Mouse (Mus musculus) adrenal gland, postnatal 25 days (tissue): Measurements from ENCODE around the gene Bmi1. TPM values are rescaled to one million over a fixed set of nuclear protein-coding genes. Genes with fewer than 3 reads are reported as not detected.

ENCODE experiments used
- DNase-seq: peaks from one replicate; pipeline ENCODE4 v3.0.0; 2021; ENCODE audit warnings: mixed read lengths
- long read RNA-seq: library from polyadenylated mRNA; stranded (forward); transcript quantifications from one replicate; pipeline ENCODE4 v2.0.0, GENCODE M21; 2021
- total RNA-seq: library from RNA; stranded (reverse); gene quantifications from 2 replicates; pipeline ENCODE4 v1.2.3, GENCODE M21; 2021

Bmi1 gene
- total RNA-seq, result 54.6 and 57.5 TPM in 2 replicates
- long read RNA-seq, transcript Bmi1-201 (10 exons, 3,594 nt), result major isoform, 32 of 38 reads
- long read RNA-seq, partial matches to known transcripts, result 5 of 38 reads
- long read RNA-seq, other reads (novel, unspliced or antisense), result 1 of 38 reads

GRCm38 (mm10) chr2:18676936-18677491, at the start of gene Bmi1:
Bmi1 (plus strand) TSS chr2:18677018.
- peak; percentile 71 for DNase-seq

- DNase-seq, result no peak
Measured at GRCm38 (mm10) chr2:18630547-18630946, 46.3 kb upstream of the Bmi1 start.

- peak; percentile 33 for DNase-seq
Measured at GRCm38 (mm10) chr2:18635052-18635451, 41.8 kb upstream of the Bmi1 start.

- DNase-seq, result no peak
Measured at GRCm38 (mm10) chr2:18648563-18648962, 28.3 kb upstream of the Bmi1 start.

GRCm38 (mm10) chr2:18654821-18655220, 22.0 kb upstream of the Bmi1 start:
- no peak for DNase-seq

GRCm38 (mm10) chr2:18664003-18664402, 12.8 kb upstream of the Bmi1 start:
- DNase-seq, result no peak

- DNase-seq, result no peak
Measured at GRCm38 (mm10) chr2:18671041-18671440, 5.8 kb upstream of the Bmi1 start.

GRCm38 (mm10) chr2:18672133-18672765, 4.6 kb upstream of the Bmi1 start, which contains the start of gene Commd3:
Commd3 (plus strand) TSS chr2:18672384.
- peak; percentile 97 for DNase-seq

- peak; percentile 33 for DNase-seq
Measured at GRCm38 (mm10) chr2:18672766-18673164, 4.1 kb upstream of the Bmi1 start.

- DNase-seq, result no peak
Measured at GRCm38 (mm10) chr2:18673766-18674165, 3.1 kb upstream of the Bmi1 start.

- no peak for DNase-seq
Measured at GRCm38 (mm10) chr2:18674193-18674902, 2.5 kb upstream of the Bmi1 start.

GRCm38 (mm10) chr2:18675681-18676456, 949 bp upstream of the Bmi1 start:
- DNase-seq, result no peak

GRCm38 (mm10) chr2:18676457-18676935, 322 bp upstream of the Bmi1 start:
- DNase-seq, result peak; percentile 83

- peak; percentile 53 for DNase-seq
Measured at GRCm38 (mm10) chr2:18677631-18678471, 1.0 kb downstream of the Bmi1 start.

- DNase-seq, result no peak
Measured at GRCm38 (mm10) chr2:18679701-18680100, 2.9 kb downstream of the Bmi1 start.

- DNase-seq, result no peak
Measured at GRCm38 (mm10) chr2:18680501-18680900, 3.7 kb downstream of the Bmi1 start.

GRCm38 (mm10) chr2:18680961-18681360, 4.1 kb downstream of the Bmi1 start:
- peak; percentile 59 for DNase-seq

GRCm38 (mm10) chr2:18684062-18684461, 7.2 kb downstream of the Bmi1 start:
- no peak for DNase-seq

GRCm38 (mm10) chr2:18686386-18686785, 9.6 kb downstream of the Bmi1 start:
- DNase-seq, result no peak

- no peak for DNase-seq
Measured at GRCm38 (mm10) chr2:18686826-18687519, 10.2 kb downstream of the Bmi1 start.
